Mouse (Mus musculus): ENCODE data around the gene Fndc3b.

Fndc3b gene

GRCm38 (mm10) chr3:27557100-27558004 is 153.8 kb downstream of the Fndc3b start:
- ChIA-PET CTCF (no interaction called here), POLR2A (interaction anchor here in 2 of 4 experiments (0.6 to 2.1 kb wide), 3 partner anchors 11 to 325 kb away, joined by 5 to 10 read pairs (median 9); no protein-coding TSS in a partner anchor)

- POLR2A ChIA-PET = interaction anchor here in 1 of 4 experiments (1.4 to 2.1 kb wide), 3 partner anchors 9 to 14 kb away, joined by 3 to 10 read pairs (median 5); no protein-coding TSS in a partner anchor
- CTCF ChIA-PET = no interaction called here
These were observed 155.6 kb downstream of the Fndc3b start for GRCm38 (mm10) chr3:27555401-27555940.

DNA sequence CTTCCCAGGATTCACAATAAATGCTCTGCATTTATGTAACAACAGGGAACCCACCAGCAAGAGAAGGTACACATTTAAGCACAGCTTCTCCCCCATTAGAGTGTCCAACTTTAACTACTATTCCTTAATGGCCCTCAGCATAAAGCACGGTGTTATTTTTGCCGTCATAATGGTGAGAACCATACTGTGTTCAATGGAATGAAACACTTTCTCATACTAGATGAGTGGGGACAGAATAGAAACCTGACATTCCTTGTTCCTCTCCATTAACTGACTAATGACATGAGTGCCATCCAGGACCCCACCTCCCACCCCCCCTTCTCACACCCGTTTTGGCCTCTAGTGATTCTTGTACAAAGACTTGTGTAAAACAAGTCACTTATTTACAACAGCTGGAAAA is 156.8 kb downstream of the Fndc3b start:
- ChIA-PET POLR2A (interaction anchor here in 2 of 4 experiments (0.7 to 2.1 kb wide), 3 partner anchors 10 to 11 kb away, joined by 3 to 5 read pairs (median 4); no protein-coding TSS in a partner anchor), CTCF (interaction anchor here in 1 of 4 experiments (0.6 kb wide), 1 partner anchor 216 kb away, joined by 4 read pairs; no protein-coding TSS in a partner anchor)

DNA sequence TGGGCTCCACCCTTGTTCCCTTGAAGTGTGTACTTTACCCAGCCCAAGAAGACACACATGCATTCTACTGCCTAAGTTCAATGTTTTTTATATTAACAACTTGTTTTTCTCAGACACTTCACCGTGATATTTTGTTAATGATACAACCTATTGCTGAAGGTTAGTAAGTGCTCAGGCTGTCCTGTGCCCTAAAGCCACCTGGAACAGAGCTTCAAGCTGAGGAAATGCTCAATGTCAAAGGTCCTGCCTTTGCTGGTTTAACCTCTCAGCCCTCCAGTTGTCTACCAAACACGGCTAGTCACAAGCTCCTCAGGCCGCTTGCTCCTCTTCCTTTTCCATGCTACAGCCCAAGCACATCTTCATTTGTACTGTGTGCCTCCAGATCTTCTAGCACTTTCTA is 157.3 kb downstream of the Fndc3b start:
- ChIA-PET POLR2A (interaction anchor here in 1 of 4 experiments (2.1 kb wide), 1 partner anchor 12 kb away, joined by 5 read pairs; no protein-coding TSS in a partner anchor), CTCF (interaction anchor here in 1 of 4 experiments (0.6 kb wide), 1 partner anchor 216 kb away, joined by 4 read pairs; no protein-coding TSS in a partner anchor)

DNA sequence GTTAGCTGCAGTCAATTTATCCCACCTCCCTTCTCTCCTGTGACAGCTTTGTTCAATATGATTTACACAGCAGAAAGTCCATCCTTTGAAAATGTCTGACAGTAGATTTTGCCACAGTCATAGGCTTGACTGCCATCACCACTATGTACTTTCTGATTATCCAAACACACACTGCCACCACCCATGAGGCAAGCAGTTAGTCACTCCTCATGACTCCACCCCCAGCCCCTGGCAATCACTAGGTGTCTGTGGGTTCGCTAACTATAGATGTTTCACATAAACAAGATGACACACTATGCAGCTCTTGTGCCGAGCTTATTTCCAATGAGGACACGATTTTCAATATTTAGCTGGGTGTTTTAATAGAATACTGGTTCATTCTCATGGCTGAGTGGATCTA is 160.1 kb downstream of the Fndc3b start:
- POLR2A ChIA-PET = no interaction called here
- CTCF ChIA-PET = no interaction called here

- CTCF ChIA-PET = no interaction called here
- POLR2A ChIA-PET = no interaction called here
These were observed 160.7 kb downstream of the Fndc3b start for GRCm38 (mm10) chr3:27550409-27550808.

GRCm38 (mm10) chr3:27545651-27546050 is 165.5 kb downstream of the Fndc3b start:
- CTCF ChIA-PET = interaction anchor here in 1 of 4 experiments (0.7 kb wide), 1 partner anchor 78 kb away, joined by 3 read pairs; no protein-coding TSS in a partner anchor
- POLR2A ChIA-PET = interaction anchor here in 2 of 4 experiments (1.4 to 2.0 kb wide), 2 partner anchors 11 to 15 kb away, joined by 3 to 10 read pairs; no protein-coding TSS in a partner anchor

DNA sequence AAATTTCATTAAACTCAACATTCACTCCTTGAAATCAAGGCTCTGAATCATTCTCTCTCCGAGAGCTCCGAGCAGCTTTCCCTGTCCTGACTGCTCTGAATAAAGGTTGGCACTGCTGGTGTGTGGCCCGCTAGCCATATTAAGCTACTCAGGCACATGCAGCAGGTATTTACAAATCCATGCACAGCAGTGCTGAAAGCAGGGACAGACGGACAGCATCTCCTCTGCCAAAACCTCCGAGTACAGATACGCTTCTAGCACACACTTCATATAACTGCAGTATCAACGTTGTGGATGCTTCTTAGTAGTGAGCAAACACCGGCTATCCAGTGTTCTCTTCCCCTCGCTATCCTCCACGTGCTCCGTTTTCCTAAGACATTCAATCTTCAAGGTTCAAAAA is 167.0 kb downstream of the Fndc3b start:
- CTCF ChIA-PET = no interaction called here
- POLR2A ChIA-PET = interaction anchor here in 2 of 4 experiments (0.7 to 1.1 kb wide), 3 partner anchors 10 to 165 kb away, joined by 3 read pairs; no protein-coding TSS in a partner anchor

DNA sequence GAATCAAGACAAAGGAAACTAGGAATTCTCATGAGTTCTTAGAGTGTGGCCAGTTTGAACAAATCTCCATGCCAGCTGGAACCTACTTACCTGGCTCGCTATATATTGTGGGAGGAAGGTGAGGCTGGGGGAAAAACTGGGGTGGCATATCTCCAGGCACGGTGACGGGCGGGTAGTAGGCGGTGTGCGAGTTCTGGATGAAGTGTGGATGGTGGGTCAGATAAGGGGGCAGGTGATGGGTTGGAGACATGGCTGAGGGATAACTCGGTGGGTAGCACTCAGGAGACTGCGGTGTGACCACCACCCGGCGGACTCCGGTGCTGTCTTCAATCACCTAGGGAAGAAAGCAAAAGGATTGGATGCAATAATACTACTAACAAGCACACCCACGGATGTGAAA is 169.3 kb downstream of the Fndc3b start:
- POLR2A ChIA-PET = interaction anchor here in 3 of 4 experiments (0.6 to 2.6 kb wide), 7 partner anchors 9 to 394 kb away, joined by 3 to 11 read pairs (median 4); no protein-coding TSS in a partner anchor

DNA sequence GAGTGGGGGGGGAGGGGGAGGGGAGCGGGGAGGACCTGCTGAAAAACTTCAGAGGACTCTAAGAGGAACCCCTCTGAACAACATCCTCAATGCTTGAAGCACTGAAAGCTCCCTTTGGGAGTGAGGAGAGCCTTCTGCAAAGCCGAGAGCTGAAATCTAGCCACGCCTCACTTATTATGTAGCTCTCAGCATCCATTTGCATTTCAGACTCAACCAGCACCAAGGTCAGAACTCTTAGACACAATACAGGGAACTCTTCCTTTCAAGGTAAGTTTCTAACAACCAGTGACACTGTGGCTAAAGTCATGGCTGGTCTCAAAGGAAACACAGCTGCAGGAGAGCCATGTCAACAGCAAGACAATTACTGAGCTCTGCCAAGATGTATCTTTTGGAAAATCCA is 169.9 kb downstream of the Fndc3b start:
- ChIA-PET CTCF (interaction anchor here in 1 of 4 experiments (0.8 kb wide), 1 partner anchor 68 kb away, joined by 3 read pairs; no protein-coding TSS in a partner anchor), POLR2A (interaction anchor here in 3 of 4 experiments (0.6 to 2.6 kb wide), 11 partner anchors 9 to 395 kb away, joined by 3 to 11 read pairs (median 4); partner anchors contain the start of gene Fndc3b (in 1 of the 3))

More for the DNA sequence above, 169.3 kb downstream of the Fndc3b start:
- CTCF ChIA-PET = interaction anchor here in 1 of 4 experiments (0.8 kb wide), 1 partner anchor 68 kb away, joined by 3 read pairs; no protein-coding TSS in a partner anchor

GRCm38 (mm10) chr3:27534208-27534607 is 176.9 kb downstream of the Fndc3b start:
- ChIA-PET CTCF (interaction anchor here in 1 of 4 experiments (0.6 kb wide), 1 partner anchor 244 kb away, joined by 3 read pairs; no protein-coding TSS in a partner anchor), POLR2A (interaction anchor here in 2 of 4 experiments (0.5 to 0.7 kb wide), 2 partner anchors 263 to 304 kb away, joined by 3 to 9 read pairs; no protein-coding TSS in a partner anchor)

- ChIA-PET POLR2A (interaction anchor here in 3 of 4 experiments (0.5 to 2.5 kb wide), 5 partner anchors 7 to 303 kb away, joined by 3 to 11 read pairs (median 6); no protein-coding TSS in a partner anchor), CTCF (no interaction called here)
These were observed 177.4 kb downstream of the Fndc3b start for GRCm38 (mm10) chr3:27533721-27534120.

- ChIA-PET POLR2A (interaction anchor here in 3 of 4 experiments (0.5 to 2.5 kb wide), 6 partner anchors 9 to 118 kb away, joined by 3 to 11 read pairs (median 4); no protein-coding TSS in a partner anchor), CTCF (interaction anchor here in 1 of 4 experiments (0.6 kb wide), 1 partner anchor 39 kb away, joined by 5 read pairs; no protein-coding TSS in a partner anchor)
These were observed 179.1 kb downstream of the Fndc3b start for GRCm38 (mm10) chr3:27531993-27532392.

GRCm38 (mm10) chr3:27530370-27530769 is 180.7 kb downstream of the Fndc3b start:
- ChIA-PET CTCF (no interaction called here), POLR2A (interaction anchor here in 3 of 4 experiments (1.0 to 1.4 kb wide), 5 partner anchors 11 to 57 kb away, joined by 3 to 5 read pairs (median 3); no protein-coding TSS in a partner anchor)

DNA sequence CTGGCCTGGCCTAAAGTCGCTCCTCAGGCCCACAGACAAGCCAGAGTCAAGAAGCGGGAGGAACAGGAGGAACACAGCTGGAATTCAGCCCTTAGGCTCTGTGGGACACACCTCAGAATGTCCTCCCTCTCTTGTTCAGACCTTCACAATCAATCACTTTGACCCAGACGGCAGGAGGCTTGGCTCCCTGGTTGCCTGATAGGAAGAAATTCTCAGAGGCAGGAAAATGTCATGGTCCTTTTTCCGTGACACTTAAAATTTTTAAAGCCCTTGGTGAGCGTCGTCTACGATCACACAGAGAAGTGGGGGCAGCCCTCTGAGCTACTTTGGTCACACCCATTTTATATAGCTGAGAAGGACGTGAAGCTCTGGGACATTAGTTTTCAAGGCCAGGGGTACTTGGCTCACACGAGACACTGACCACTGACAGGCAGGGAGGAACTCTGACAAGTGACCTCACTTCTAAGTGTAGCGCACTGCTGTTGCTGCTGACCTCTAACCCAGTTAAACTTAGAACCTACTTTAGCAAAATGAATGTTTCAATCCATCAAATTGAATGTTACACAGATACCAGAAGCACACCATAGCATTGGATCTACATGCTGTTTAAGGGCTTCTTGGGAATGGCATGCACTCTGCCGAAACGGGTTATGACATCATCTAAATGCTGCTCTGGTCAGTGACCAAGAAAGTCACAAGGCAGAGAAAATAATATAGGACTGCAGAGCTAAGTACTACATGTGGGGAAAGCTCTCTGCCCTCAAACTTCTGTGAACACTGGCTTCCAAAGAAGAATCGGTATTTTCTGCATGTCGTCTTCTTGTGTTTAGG is 181.7 kb downstream of the Fndc3b start:
- ChIA-PET CTCF (no interaction called here), POLR2A (interaction anchor here in 3 of 4 experiments (1.0 to 1.4 kb wide), 5 partner anchors 11 to 57 kb away, joined by 3 to 5 read pairs (median 3); no protein-coding TSS in a partner anchor)

DNA sequence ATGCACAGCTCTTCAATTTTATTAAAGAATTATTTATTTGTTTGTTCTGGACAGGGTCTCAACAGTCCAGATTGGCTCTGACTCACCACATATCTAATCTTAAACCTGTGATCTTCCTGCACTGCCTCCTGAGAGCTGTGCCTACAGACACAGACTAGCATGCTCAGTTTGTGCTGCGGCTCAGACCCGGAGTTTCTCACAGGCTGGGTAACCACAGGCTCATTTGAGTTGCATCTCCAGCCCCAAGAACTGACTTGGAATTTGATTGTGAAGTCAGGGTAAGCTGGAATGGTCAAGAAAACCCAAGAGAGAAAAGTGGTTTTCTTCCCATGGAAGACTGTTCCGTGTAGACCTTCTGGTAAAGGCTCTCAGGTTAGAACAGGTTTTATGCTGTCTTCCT is 184.1 kb downstream of the Fndc3b start:
- ChIA-PET CTCF (no interaction called here), POLR2A (no interaction called here)

DNA sequence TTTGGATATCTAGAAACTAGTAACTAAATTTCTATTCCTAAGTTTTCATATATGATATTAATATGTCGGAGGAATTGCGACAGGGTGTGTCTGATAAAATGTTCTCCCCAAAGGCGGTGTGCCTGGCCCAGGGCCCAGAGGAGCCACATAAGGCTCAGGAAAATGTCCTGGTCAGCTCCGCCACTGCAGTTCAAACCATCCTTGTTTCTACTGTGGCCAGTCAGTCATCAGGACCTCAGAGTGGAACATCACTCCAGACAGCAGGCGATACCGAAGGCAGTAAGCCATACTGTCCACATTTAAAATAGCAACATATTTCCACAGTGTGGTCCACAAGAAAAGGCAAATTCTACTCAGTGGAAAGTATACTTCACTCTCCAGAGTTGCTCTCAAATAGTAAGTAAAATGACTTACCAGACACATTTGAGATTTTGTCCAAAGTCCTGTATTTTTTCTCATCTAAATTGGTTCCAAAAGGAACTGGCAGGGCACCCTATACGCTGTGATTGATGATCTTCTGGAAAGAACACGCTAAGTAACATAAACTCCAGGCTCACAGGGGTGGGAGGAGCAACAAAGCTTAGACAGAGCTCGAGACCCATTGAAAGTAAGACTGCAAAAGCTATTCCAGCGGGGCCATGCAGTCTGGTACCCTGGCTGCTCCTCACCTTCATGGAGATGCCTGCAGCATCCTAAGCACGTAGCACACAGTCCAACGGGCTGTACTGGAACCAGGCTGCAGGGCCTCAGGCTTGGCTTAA is 187.8 kb downstream of the Fndc3b start:
- ChIA-PET CTCF (no interaction called here), POLR2A (no interaction called here)

All from embryonic stem cell, embryonic (primary cell).